In the genomic region with DNA sequence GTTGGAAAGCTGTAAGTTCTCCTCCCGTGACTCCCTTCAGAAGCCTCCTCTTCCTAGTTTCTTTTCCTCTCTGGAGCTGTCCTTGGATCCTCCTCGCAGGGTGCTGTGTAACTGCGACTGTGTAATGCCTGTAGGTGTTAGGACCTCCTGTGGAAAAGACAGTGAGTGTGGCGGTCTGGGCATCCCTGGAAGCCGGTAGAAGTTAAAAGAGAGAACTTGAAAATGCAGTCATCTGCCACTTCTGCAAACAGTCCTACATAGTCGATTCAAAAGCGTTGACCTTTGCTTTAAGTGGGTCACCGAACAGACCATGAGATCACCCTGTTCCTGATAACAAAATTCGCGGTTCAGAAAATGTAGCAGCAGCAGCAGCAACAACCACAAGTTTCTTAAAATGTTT, we compare ENCODE assay signal across 17 mouse cellular contexts. TPM values are rescaled to one million over a fixed set of nuclear protein-coding genes. Genes with fewer than 3 reads are reported as not detected.
DNase-seq lines count a peak whose midpoint lies in the region; ATAC-seq lines count a peak whose summit lies in the region.
"Had no signal": no experiment of that assay in that cellular context is flagged by ENCODE, and none has a peak within 500 bp of the region (broad histone marks: within the 10 kb centered on the region; RNA-seq: fewer than 3 reads in every experiment).

No protein-coding gene starts in this region.

- DNase-seq in heart, embryonic 10.5 days (ENCODE audit: low spot score), result peak; percentile 76
- DNase-seq in heart, adult 18-20 months, result no peak
- no peak for DNase-seq in cerebellum, postnatal 36 days
- no peak for DNase-seq in right cerebral cortex, postnatal 36 days (ENCODE audit: low spot score in 2 of 2)
- DNase-seq: adrenal gland, postnatal 10 days; cerebellum, adult 9-11 months; lung, postnatal 36 days; thymus, postnatal 36 days had no signal

- H3K4me1 ChIP-seq in heart, embryonic 10.5 days, result peaks cover 74% of the 10 kb centered on the region
- peaks cover 33% of the 10 kb centered on the region for H3K4me1 ChIP-seq in intestine, embryonic 16.5 days (ENCODE audit: control insufficient read depth, insufficient read depth, low read length)
- H3K4me1 ChIP-seq in intestine, embryonic 15.5 days (replicated peaks), result peaks cover 28% of the 10 kb centered on the region; the same call in 1 of the 2 replicates
- peaks cover 42% of the 10 kb centered on the region for H3K4me1 ChIP-seq in brown adipose tissue, adult 24 weeks (ENCODE audit: control insufficient read depth, insufficient read depth, insufficient read length, low read length)
- peaks cover 87% of the 10 kb centered on the region for H3K4me1 ChIP-seq in liver, embryonic 15.5 days (replicated peaks)

- H3K27ac ChIP-seq in heart, embryonic 10.5 days, result peak overlapping the region; percentile 57
- H3K27ac ChIP-seq in intestine, embryonic 16.5 days (ENCODE audit: low read length), result 0 out of 2 replicates have a peak overlapping the region, but pooled peaks have one; percentile 17
- no peak overlapping the region for H3K27ac ChIP-seq in intestine, embryonic 15.5 days
- H3K27ac ChIP-seq in brown adipose tissue, adult 24 weeks (replicated peaks; ENCODE audit: low read depth, low read length), result peak overlapping the region; percentile 39
- peak overlapping the region; percentile 96 for H3K27ac ChIP-seq in liver, embryonic 15.5 days (replicated peaks)
- H3K27ac ChIP-seq: embryonic facial prominence, embryonic 12.5 days; limb, embryonic 15.5 days; midbrain, embryonic 12.5 days had no signal

- ATAC-seq in intestine, embryonic 16.5 days, result no peak
- no peak for ATAC-seq in intestine, embryonic 15.5 days
- ATAC-seq in liver, embryonic 15.5 days (ENCODE audit: insufficient read depth), result no peak
- ATAC-seq: CD4-positive, CD25-positive, alpha-beta regulatory T cell, adult 4 months had no signal

- no peak overlapping the region for H3K4me2 ChIP-seq in intestine, embryonic 16.5 days (ENCODE audit: low read depth, low read length)
- H3K4me2 ChIP-seq in intestine, embryonic 15.5 days (replicated peaks), result no peak overlapping the region
- no peak overlapping the region for H3K4me2 ChIP-seq in liver, embryonic 15.5 days
- H3K4me2 ChIP-seq: embryonic facial prominence, embryonic 12.5 days; limb, embryonic 15.5 days; midbrain, embryonic 12.5 days had no signal

- 0 out of 2 replicates have a peak overlapping the region, but pooled peaks have one; percentile 10 for H3K9ac ChIP-seq in intestine, embryonic 16.5 days (ENCODE audit: low read depth, low read length)
- H3K9ac ChIP-seq in intestine, embryonic 15.5 days, result no peak overlapping the region
- H3K9ac ChIP-seq in liver, embryonic 15.5 days, result no peak overlapping the region
- H3K9ac ChIP-seq: embryonic facial prominence, embryonic 12.5 days; limb, embryonic 15.5 days; midbrain, embryonic 12.5 days had no signal

- no peaks in the 10 kb centered on the region for H3K9me3 ChIP-seq in heart, embryonic 10.5 days
- H3K9me3 ChIP-seq in intestine, embryonic 16.5 days (ENCODE audit: control insufficient read depth, low read length), result no peaks in the 10 kb centered on the region
- H3K9me3 ChIP-seq in intestine, embryonic 15.5 days, result no peaks in the 10 kb centered on the region
- no peaks in the 10 kb centered on the region for H3K9me3 ChIP-seq in liver, embryonic 15.5 days (replicated peaks)
- H3K9me3 ChIP-seq: embryonic facial prominence, embryonic 12.5 days; limb, embryonic 15.5 days; midbrain, embryonic 12.5 days had no signal

- H3K4me3 ChIP-seq in heart, embryonic 10.5 days, result no peak overlapping the region
- no peak overlapping the region for H3K4me3 ChIP-seq in intestine, embryonic 16.5 days (ENCODE audit: low read length)
- H3K4me3 ChIP-seq in intestine, embryonic 15.5 days (replicated peaks), result no peak overlapping the region
- H3K4me3 ChIP-seq in brown adipose tissue, adult 24 weeks (ENCODE audit: insufficient read depth, low read depth, low read length), result no peak overlapping the region
- H3K4me3 ChIP-seq in liver, embryonic 15.5 days (replicated peaks), result no peak overlapping the region
- H3K4me3 ChIP-seq: embryonic facial prominence, embryonic 12.5 days; limb, embryonic 15.5 days; midbrain, embryonic 12.5 days; myocyte had no signal

- WGBS in heart, embryonic 10.5 days, result 27% methylated on average over 10 of the region's 10 CpGs
- whole genome bisulfite sequencing in intestine, embryonic 16.5 days, result 36% methylated on average over 10 of the region's 10 CpGs
- WGBS in intestine, embryonic 15.5 days, result 42% methylated on average over 10 of the region's 10 CpGs
- WGBS in liver, embryonic 15.5 days (ENCODE audit: insufficient replicate concordance), result 31% methylated on average over 10 of the region's 10 CpGs

- H3K27me3 ChIP-seq in heart, embryonic 10.5 days (ENCODE audit: insufficient read depth, poor library complexity, severe bottlenecking), result no peaks in the 10 kb centered on the region
- H3K27me3 ChIP-seq in intestine, embryonic 16.5 days (replicated peaks; ENCODE audit: control insufficient read depth, insufficient read depth, low read length), result no peaks in the 10 kb centered on the region
- no peaks in the 10 kb centered on the region for H3K27me3 ChIP-seq in intestine, embryonic 15.5 days (replicated peaks)
- peaks cover 9% of the 10 kb centered on the region; the same call in 1 of the 2 replicates for H3K27me3 ChIP-seq in liver, embryonic 15.5 days
- H3K27me3 ChIP-seq: embryonic facial prominence, embryonic 12.5 days; limb, embryonic 15.5 days had no signal

- no peaks in the 10 kb centered on the region for H3K36me3 ChIP-seq in heart, embryonic 10.5 days
- no peaks in the 10 kb centered on the region for H3K36me3 ChIP-seq in intestine, embryonic 16.5 days (ENCODE audit: control insufficient read depth, insufficient read depth, low read length)
- H3K36me3 ChIP-seq in intestine, embryonic 15.5 days, result no peaks in the 10 kb centered on the region
- H3K36me3 ChIP-seq in liver, embryonic 15.5 days (replicated peaks), result no peaks in the 10 kb centered on the region
- H3K36me3 ChIP-seq: embryonic facial prominence, embryonic 12.5 days; limb, embryonic 15.5 days; midbrain, embryonic 12.5 days had no signal

RNA-seq across cellular contexts. Expression of gene Ank, which starts 27.0 kb away (rescaled TPM):
- 8.4 and 11.0 TPM in 2 replicates for polyA plus RNA-seq in heart, embryonic 10.5 days (2016; fragmentation: Nextera tagmentation; extraction: Ambion mirVana)
- 100 to 1,000 TPM; 200 to 202 TPM for total RNA-seq in heart, adult 18-20 months (2021)
- polyA plus RNA-seq in intestine, embryonic 16.5 days (2015; fragmentation: Nextera tagmentation; extraction: Ambion mirVana), result 5.9 and 12.1 TPM in 2 replicates
- polyA plus RNA-seq in intestine, embryonic 15.5 days (2015; fragmentation: Nextera tagmentation; extraction: Ambion mirVana), result 15.9 and 16.7 TPM in 2 replicates
- 179 and 208 TPM in 2 replicates for polyA plus RNA-seq in brown adipose tissue, adult 24 weeks (2012; ENCODE audit: insufficient read depth, insufficient read length, missing spikeins)
- 10.5 and 10.8 TPM in 2 replicates for polyA plus RNA-seq in liver, embryonic 15.5 days (2015; fragmentation: Nextera tagmentation; extraction: Ambion mirVana)

Comparison
In these comparisons a context has a peak if more than half of its experiments do, and no peak if none do; other contexts are left out.
1. RNA of gene Ank, which starts 27.0 kb away (polyA plus RNA-seq): 179 to 208 TPM in brown adipose tissue, adult 24 weeks; 15.9 to 16.7 TPM in intestine, embryonic 15.5 days, 10.5 to 10.8 TPM in liver, embryonic 15.5 days, 8.4 to 11.0 TPM in heart, embryonic 10.5 days and 5.9 to 12.1 TPM in intestine, embryonic 16.5 days; every median in the first group is over 10 times any median in the second.